Mouse (Mus musculus) midbrain, embryonic 16.5 days (tissue): ENCODE measurements at regions not wholly inside any gene's neighbourhood (a gene's known extent, or its start where the extent isn't known, plus 50 kb on each side); places are given as distances from the start of the nearest gene placed in this dataset.

Source experiments
- ATAC-seq: fragments of 200-750 bp; cut with Nextera tagmentation; 2 replicates; pipeline ENCODE4 v1.8.0; 2017; ENCODE audit warnings: moderate TSS enrichment
- H3K27ac ChIP-seq: fragments of 300-500 bp; sonication (generic); 2 replicates; pipeline ENCODE4 v1.5.1; 2014; ENCODE audit warnings: mild to moderate bottlenecking, low read length, mixed read lengths
- H3K27me3 ChIP-seq: fragments of 300-500 bp; sonication (generic); 2 replicates; pipeline ENCODE4 v1.6.1; 2014; ENCODE audit warnings: low read depth, low read length, mixed read lengths; ENCODE audit not compliant: control insufficient read depth, insufficient read depth
- H3K36me3 ChIP-seq: fragments of 300-500 bp; sonication (generic); 2 replicates; pipeline ENCODE4 v1.6.1; 2014; ENCODE audit warnings: mild to moderate bottlenecking, low read length, moderate library complexity, mixed read lengths; ENCODE audit not compliant: control insufficient read depth, insufficient read depth
- H3K4me1 ChIP-seq: fragments of 300-500 bp; sonication (generic); 2 replicates; pipeline ENCODE4 v1.6.1; 2014; ENCODE audit warnings: mild to moderate bottlenecking, low read length, mixed read lengths; ENCODE audit not compliant: control insufficient read depth, insufficient read depth
- H3K4me2 ChIP-seq: fragments of 300-500 bp; sonication (generic); 2 replicates; pipeline ENCODE4 v1.6.1; 2014; ENCODE audit warnings: mild to moderate bottlenecking, low read length, mixed read lengths
- H3K4me3 ChIP-seq: fragments of 300-500 bp; sonication (generic); 2 replicates; pipeline ENCODE4 v1.5.1; 2014; ENCODE audit warnings: low read depth, mild to moderate bottlenecking, low read length, moderate library complexity, mixed read lengths
- H3K9ac ChIP-seq: fragments of 300-500 bp; sonication (generic); 2 replicates; pipeline ENCODE4 v1.6.1; 2014; ENCODE audit warnings: low read depth, low read length, mixed read lengths
- H3K9me3 ChIP-seq: fragments of 300-500 bp; sonication (generic); replicated peaks from 2 replicates; pipeline ENCODE4 v1.6.1; 2014; ENCODE audit warnings: mild to moderate bottlenecking, low read length, mixed read lengths; ENCODE audit not compliant: control insufficient read depth, poor library complexity, severe bottlenecking
- WGBS: fragments of 180-500 bp; shearing (Covaris S2); extraction: QIAGEN DNeasy Blood & Tissue Kit; methylation state at CpG from one replicate; pipeline ENCODE4 v1.1.7; 2014; 5-methylcytosine and 5-hydroxymethylcytosine counted together

DNA sequence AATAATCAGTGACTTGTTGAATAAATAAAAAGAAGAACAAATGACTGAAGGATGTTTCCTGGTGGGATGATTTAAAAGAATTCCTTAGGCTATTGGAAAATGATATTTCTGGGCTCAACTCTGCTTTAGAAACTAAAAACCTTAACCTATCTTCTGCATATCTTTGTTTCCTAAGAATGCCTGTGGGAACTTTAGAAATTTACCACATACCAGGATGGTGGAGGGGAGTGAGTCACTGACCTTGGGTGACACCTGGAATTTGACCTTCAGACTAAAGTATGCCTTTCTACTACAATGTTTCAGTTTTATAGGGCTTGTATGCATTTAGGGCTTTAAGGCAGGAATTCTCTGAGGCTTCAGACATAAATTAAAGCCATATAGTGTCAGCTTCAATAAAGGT lies 972.3 kb downstream of the Ttll7 start:
- ATAC-seq = no peak
- Histone ChIP-seq H3K27me3 (no peaks in the 10 kb centered on the region), H3K4me2 (no peak overlapping the region)

DNA sequence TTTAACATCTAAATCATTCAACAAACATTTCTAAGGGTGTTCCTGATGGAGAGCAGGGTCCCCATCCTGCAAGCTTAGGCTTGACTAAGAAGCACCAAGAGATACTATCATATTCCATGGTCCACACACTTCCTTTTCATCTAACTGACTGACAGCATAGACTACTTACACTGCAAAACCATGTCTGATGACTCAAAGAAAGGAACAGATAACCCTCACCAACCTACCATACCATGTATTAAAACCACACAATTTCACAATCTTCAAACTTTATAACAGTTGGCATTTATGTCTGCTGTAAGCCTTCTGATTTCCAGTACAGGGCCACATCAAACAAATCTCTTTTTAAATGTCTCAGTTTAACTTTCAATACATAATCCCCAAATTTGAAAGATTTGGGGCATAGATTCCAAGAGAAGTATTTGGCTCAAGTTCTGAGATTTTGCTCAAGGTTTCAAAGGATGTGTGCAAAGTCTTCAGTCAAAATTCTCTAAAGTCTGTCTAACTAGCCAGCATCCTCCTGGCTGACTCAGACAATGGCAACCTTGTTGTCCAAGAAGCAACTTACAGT lies 962.0 kb downstream of the Ttll7 start:
- Histone ChIP-seq H3K4me2 (no peak overlapping the region), H3K9me3 (no peaks in the 10 kb centered on the region), H3K9ac (no peak overlapping the region), H3K4me1 (no peaks in the 10 kb centered on the region), H3K27ac (no peak overlapping the region), H3K4me3 (no peak overlapping the region), H3K27me3 (no peaks in the 10 kb centered on the region), H3K36me3 (no peaks in the 10 kb centered on the region)
- ATAC-seq = no peak

More for the DNA sequence above, 972.3 kb downstream of the Ttll7 start:
- Histone ChIP-seq H3K4me3 (no peak overlapping the region), H3K36me3 (no peaks in the 10 kb centered on the region), H3K4me1 (no peaks in the 10 kb centered on the region), H3K9ac (no peak overlapping the region), H3K27ac (no peak overlapping the region), H3K9me3 (no peaks in the 10 kb centered on the region)

DNA sequence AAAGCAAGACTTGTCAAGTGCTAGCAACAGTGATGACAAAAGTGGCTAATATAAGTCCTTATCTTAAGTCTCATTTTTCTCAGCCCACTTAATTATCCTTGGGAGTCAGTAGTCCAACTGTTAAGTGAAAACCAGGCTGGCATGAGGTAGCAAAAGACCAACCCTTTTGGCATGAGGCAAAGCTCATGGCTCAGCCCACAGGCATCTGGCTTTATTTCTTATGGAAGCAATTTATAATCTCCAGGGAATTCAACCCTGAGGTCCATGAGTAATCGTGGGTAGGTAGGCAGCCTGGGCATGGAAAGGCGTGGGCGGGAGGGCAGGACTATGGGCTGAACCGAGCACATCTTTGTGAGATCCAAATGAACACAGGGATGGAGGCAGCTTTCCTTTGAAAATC lies 950.4 kb downstream of the Ttll7 start:
- H3K9ac ChIP-seq = no peak overlapping the region
- no peaks in the 10 kb centered on the region for H3K9me3 ChIP-seq
- 0 out of 2 replicates have a peak, but pooled peaks cover 2% of the 10 kb centered on the region for H3K4me1 ChIP-seq
- no peak overlapping the region for H3K27ac ChIP-seq
- no peaks in the 10 kb centered on the region for H3K36me3 ChIP-seq
- ATAC-seq = no peak
- 58% methylated on average over 4 of the region's 4 CpGs for WGBS
- H3K4me3 ChIP-seq = no peak overlapping the region
- H3K27me3 ChIP-seq = no peaks in the 10 kb centered on the region
- H3K4me2 ChIP-seq = no peak overlapping the region

DNA sequence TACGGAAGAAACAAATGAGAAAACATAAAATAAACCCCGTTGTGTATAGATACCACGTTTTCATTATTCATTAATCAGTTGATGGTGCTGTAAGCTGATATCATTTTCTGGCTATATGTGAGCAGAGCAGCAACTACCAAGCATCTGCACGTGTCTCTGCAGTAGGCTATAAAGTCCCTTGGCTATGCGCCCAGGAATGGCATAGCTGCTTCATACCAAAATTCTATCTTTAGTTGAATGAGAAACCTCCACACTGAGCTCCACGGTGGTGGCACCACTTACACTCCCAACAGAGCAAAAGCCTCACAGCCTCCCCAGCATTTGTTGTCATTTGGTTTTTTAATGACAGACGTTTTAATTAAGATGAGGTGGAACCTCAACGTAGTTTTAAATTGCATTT lies 944.4 kb downstream of the Ttll7 start:
- Histone ChIP-seq H3K9ac (no peak overlapping the region), H3K4me1 (0 out of 2 replicates have a peak, but pooled peaks cover 2% of the 10 kb centered on the region), H3K27ac (no peak overlapping the region), H3K36me3 (no peaks in the 10 kb centered on the region), H3K4me3 (no peak overlapping the region), H3K9me3 (no peaks in the 10 kb centered on the region), H3K27me3 (no peaks in the 10 kb centered on the region), H3K4me2 (no peak overlapping the region)
- ATAC-seq = no peak
- WGBS = 82% methylated on average over 8 of the region's 8 CpGs

DNA sequence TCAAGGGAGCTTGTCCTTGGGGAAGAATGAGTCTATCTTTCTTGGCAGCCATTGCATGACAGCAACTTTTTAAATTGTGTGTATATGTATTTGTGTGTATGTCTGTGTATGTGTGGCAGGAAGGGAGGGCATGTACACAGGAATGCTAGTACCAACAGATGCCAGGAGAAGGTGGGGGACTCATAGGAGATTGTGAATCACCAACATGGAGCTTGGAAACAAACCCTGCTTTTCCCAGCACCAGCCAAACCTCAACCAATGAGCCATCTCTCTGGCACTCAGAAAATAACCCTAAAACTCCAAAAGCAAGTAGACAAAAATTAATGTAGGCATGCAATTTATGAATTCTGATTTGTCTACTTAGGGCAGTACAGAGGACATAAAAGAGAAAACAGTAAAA lies 942.9 kb downstream of the Ttll7 start:
- H3K36me3 ChIP-seq = no peaks in the 10 kb centered on the region
- no peaks in the 10 kb centered on the region for H3K27me3 ChIP-seq
- H3K27ac ChIP-seq = no peak overlapping the region
- no peak overlapping the region for H3K4me3 ChIP-seq
- H3K9me3 ChIP-seq = no peaks in the 10 kb centered on the region
- 0 out of 2 replicates have a peak, but pooled peaks cover 2% of the 10 kb centered on the region for H3K4me1 ChIP-seq
- no peak overlapping the region for H3K4me2 ChIP-seq
- ATAC-seq = no peak
- no peak overlapping the region for H3K9ac ChIP-seq

DNA sequence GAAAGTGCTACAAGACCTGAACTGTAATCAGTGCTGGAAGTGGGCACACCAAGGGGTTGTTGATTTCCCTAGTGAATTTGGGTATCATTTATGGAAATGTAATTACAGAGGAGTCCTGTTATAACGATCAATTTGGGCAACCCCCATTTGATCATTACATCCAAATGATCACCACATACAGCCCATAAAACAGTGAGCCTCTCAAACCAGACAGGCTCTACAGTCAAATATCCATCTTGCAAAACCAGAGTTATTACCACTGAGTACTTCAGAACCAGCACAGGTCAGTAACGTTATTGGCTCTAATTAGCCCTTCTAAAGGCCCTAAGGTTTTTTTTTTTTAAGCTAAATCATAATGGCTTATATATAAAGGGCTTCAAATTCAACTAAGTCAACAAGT lies 934.4 kb downstream of the Ttll7 start:
- H3K9ac ChIP-seq = no peak overlapping the region
- no peak overlapping the region for H3K4me2 ChIP-seq
- ATAC-seq = no peak
- no peak overlapping the region for H3K4me3 ChIP-seq
- no peaks in the 10 kb centered on the region for H3K36me3 ChIP-seq
- no peaks in the 10 kb centered on the region for H3K9me3 ChIP-seq
- no peak overlapping the region for H3K27ac ChIP-seq
- H3K4me1 ChIP-seq = no peaks in the 10 kb centered on the region
- 70% methylated on average over 2 of the region's 2 CpGs for WGBS
- H3K27me3 ChIP-seq = no peaks in the 10 kb centered on the region

DNA sequence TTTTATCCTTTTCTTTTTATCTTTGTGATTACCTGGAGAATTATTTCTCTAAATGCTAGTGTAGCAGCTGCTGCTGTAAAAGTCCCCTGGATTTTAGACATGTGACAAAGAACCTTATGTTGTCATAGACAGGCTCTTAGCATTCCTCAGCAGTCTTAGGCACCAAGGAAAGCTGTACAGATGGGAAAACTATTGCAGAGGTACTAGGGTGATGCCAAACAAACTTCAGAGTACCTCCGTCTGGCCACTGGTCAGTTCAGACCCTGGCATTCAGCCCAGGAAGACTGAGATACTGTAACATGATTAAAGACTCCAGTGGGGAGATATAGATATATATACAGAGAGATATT lies 898.6 kb downstream of the Ttll7 start:
- 42% methylated on average over 1 of the region's 1 CpGs for WGBS
- Histone ChIP-seq H3K9me3 (no peaks in the 10 kb centered on the region), H3K27ac (no peak overlapping the region), H3K4me2 (no peak overlapping the region), H3K27me3 (no peaks in the 10 kb centered on the region), H3K4me3 (no peak overlapping the region), H3K9ac (no peak overlapping the region), H3K4me1 (peaks cover 4% of the 10 kb centered on the region; the same call in 1 of the 2 replicates), H3K36me3 (no peaks in the 10 kb centered on the region)
- no peak for ATAC-seq

DNA sequence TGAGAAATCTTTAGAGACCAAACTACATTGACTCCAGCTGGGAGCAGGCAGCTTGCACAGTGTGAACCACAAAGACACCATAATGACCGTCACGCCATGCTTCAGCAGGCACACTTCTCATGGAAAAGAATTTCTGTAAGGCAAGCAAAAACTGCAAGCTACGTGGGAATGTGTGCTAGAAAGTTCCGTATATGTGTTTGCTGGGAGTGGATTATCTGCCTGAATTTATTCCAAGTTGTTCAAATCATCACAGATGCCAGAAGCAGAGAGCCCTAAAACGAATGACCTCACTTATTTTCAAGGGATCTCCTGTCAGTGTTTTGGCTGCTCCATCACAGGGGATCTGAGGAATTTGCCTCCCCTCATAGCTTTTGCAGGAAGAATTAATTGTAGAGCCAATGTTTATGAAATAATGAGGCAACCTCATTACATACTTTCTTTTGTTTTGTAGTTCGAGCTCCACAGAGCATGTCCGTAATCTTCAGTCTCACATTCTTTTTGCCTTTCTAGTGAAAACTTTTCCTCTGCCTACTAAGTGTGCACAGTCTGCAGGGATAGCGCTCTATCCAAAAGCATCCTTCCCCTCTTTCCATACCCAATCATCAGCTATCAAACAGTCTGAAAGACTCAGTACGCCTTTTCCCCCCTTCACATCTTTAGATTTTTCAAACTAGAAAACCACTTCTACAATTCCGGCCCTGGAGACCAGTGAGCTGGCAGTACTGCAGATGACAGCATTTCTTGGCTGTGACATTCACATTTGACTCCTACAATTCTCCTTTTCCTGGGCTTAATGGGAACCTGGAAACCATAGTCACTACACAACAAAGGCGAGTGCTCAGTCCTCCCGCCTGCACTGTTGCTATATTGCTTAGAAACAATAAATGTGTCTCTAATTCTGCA lies 898.0 kb downstream of the Ttll7 start:
- no peak overlapping the region for H3K9ac ChIP-seq
- no peaks in the 10 kb centered on the region for H3K9me3 ChIP-seq
- H3K4me2 ChIP-seq = peak overlapping the region; percentile 4; the same call in 1 of the 2 replicates
- H3K27me3 ChIP-seq = no peaks in the 10 kb centered on the region
- 34% methylated on average over 12 of the region's 12 CpGs for WGBS
- H3K36me3 ChIP-seq = no peaks in the 10 kb centered on the region
- no peak for ATAC-seq
- no peak overlapping the region for H3K4me3 ChIP-seq
- H3K4me1 ChIP-seq = peaks cover 4% of the 10 kb centered on the region; the same call in 1 of the 2 replicates
- no peak overlapping the region for H3K27ac ChIP-seq

DNA sequence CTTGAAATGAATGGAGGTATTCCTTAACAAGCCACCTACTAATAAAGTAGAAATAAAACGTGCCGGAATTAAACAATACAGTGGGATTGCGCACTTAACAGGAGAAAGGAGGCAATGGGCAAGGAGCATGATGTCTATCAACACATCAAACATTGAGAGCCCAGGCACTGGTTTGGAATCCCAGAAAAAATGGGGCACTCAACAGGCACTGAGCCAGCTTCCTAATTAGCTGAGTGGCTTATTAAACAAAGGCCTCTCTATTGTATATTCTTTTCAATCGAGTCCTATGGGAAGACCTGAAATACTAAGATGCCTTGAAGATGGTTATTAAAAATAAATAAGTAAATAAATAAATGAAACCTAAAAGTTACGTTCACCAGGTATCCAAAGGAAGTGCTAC lies 897.3 kb downstream of the Ttll7 start:
- peaks cover 4% of the 10 kb centered on the region; the same call in 1 of the 2 replicates for H3K4me1 ChIP-seq
- H3K9ac ChIP-seq = no peak overlapping the region
- no peak for ATAC-seq
- no peaks in the 10 kb centered on the region for H3K36me3 ChIP-seq
- WGBS = 57% methylated on average over 5 of the region's 5 CpGs
- no peaks in the 10 kb centered on the region for H3K9me3 ChIP-seq
- H3K27me3 ChIP-seq = no peaks in the 10 kb centered on the region
- no peak overlapping the region for H3K4me3 ChIP-seq
- no peak overlapping the region for H3K27ac ChIP-seq
- no peak overlapping the region for H3K4me2 ChIP-seq
